Mouse (Mus musculus) erythroblast, embryonic 14.5 days (primary cell): ENCODE data around the gene Sesn1.

Experiments used
- GATA1 ChIP-seq: IDR thresholded peaks from 2 replicates; pipeline ENCODE4 v1.6.1; 2012; ENCODE audit warnings: low read length, inconsistent platforms, mixed read lengths
- TAL1 ChIP-seq: IDR thresholded peaks from 3 replicates; pipeline ENCODE4 v1.6.1; 2012; ENCODE audit warnings: low read length, inconsistent platforms, mixed read lengths

DNA sequence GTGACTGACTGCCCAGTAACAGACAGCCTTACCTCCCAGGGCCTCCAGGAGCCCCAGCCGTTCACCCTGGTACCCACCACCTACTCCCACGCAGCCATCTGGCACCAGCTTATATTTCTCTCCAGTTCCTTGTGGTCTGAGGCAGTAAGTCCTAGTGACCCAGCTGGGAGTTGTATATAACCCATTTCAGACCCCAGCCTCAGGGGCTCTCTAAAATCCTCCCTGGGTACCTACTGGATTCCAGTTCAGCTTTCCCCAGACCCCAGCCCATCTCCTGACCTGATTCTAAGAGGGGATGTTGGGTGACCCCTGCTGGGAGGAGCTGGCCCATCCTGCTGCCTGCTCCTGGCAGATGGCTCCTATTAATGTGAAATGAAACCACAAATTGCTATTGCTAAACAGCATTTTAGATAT, 50.5 kb downstream of the Sesn1 start:
- TF ChIP-seq TAL1 (no peak), GATA1 (no peak)
